Mouse (Mus musculus): Measurements from ENCODE around the gene Adam15. TPM values are rescaled to one million over a fixed set of nuclear protein-coding genes. Genes with fewer than 3 reads are reported as not detected.

Gene Adam15
- polyA plus RNA-seq, 1 experiment from 2014 or later = 13.4 TPM

- H3K4me1 ChIP-seq (ENCODE audit: control insufficient read depth, insufficient read depth, low read length) = peaks cover 32% of the 10 kb centered on the region
- ATAC-seq (no peak), DNase-seq (ENCODE audit: low spot score) (no peak)
- peak overlapping the region; percentile 77; the same call in 1 of the 2 replicates for H3K27ac ChIP-seq (ENCODE audit: low read depth, low read length)
- H3K9ac ChIP-seq (ENCODE audit: low read length) = peak overlapping the region; percentile 86
- H3K4me3 ChIP-seq (ENCODE audit: low read depth, low read length) = peak overlapping the region; percentile 77
- H3K27me3 ChIP-seq (replicated peaks; ENCODE audit: control insufficient read depth, insufficient read depth, low read length) = no peaks in the 10 kb centered on the region
- H3K9me3 ChIP-seq (replicated peaks; ENCODE audit: control insufficient read depth, low read length) = no peaks in the 10 kb centered on the region
- peaks cover 21% of the 10 kb centered on the region for H3K36me3 ChIP-seq (ENCODE audit: control insufficient read depth, insufficient read depth, low read length)
- WGBS = 11% methylated on average over 6 of the region's 6 CpGs
- H3K4me2 ChIP-seq (ENCODE audit: low read length) = peak overlapping the region; percentile 71
These were observed 13.3 kb downstream of the Adam15 start for GRCm38 (mm10) chr3:89336529-89336928.

DNA sequence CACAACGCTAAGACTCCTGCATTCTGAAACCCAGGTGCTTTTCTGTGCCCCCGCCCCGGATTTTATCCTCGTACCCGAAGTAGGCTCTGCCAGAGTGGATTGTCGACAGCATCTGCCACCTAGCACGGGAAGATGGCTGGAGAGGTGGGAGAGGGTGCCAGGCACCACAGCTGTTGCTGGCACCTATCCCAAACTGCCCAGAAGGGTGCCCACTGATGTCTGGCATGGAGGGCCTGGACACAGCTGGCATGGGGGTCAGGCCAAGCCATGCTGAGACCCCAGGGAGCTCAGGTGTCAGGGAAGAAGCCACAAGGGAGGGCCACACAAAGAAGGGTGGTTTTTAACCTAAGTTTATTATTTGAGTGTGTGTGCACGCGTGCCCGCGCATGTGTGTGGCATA lies 16.7 kb downstream of the Adam15 start:
- ATAC-seq = no peak
- no peak overlapping the region for H3K4me3 ChIP-seq (ENCODE audit: low read depth, low read length)
- H3K4me2 ChIP-seq (ENCODE audit: low read length) = no peak overlapping the region
- peak overlapping the region; percentile 72 for H3K27ac ChIP-seq (ENCODE audit: low read depth, low read length)
- H3K36me3 ChIP-seq (ENCODE audit: control insufficient read depth, insufficient read depth, low read length) = peaks cover 19% of the 10 kb centered on the region
- H3K9me3 ChIP-seq (replicated peaks; ENCODE audit: control insufficient read depth, low read length) = no peaks in the 10 kb centered on the region
- H3K27me3 ChIP-seq (replicated peaks; ENCODE audit: control insufficient read depth, insufficient read depth, low read length) = no peaks in the 10 kb centered on the region
- H3K4me1 ChIP-seq (ENCODE audit: control insufficient read depth, insufficient read depth, low read length) = peaks cover 43% of the 10 kb centered on the region
- 53% methylated on average over 11 of the region's 11 CpGs for WGBS
- H3K9ac ChIP-seq (ENCODE audit: low read length) = peak overlapping the region; percentile 37
- DNase-seq (ENCODE audit: low spot score) = peak; percentile 33

DNA sequence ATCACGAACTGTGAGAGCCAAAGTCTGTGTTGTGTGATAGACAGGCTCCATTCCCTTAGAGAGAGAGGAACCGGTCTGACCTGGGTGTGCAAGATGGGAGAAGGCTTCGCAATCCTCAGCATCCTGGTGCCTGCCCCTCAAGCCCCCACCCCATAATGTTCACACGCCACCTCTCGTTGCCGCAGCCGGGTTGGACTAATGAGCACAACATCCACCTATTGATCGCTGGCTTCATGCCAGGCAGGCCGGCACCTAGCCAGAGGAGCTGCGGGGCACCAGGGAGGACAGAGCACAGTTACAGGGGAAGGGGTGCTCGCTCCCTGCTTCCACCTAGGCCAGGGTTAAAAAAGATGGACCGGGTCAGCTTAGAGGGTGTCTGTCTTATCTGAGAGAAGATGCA lies 17.3 kb downstream of the Adam15 start:
- Histone ChIP-seq H3K9ac (ENCODE audit: low read length) (peak overlapping the region; percentile 37; the same call in 1 of the 2 replicates), H3K9me3 (replicated peaks; ENCODE audit: control insufficient read depth, low read length) (no peaks in the 10 kb centered on the region), H3K4me2 (ENCODE audit: low read length) (no peak overlapping the region), H3K36me3 (ENCODE audit: control insufficient read depth, insufficient read depth, low read length) (peaks cover 19% of the 10 kb centered on the region), H3K27me3 (replicated peaks; ENCODE audit: control insufficient read depth, insufficient read depth, low read length) (no peaks in the 10 kb centered on the region), H3K27ac (ENCODE audit: low read depth, low read length) (peak overlapping the region; percentile 72), H3K4me1 (ENCODE audit: control insufficient read depth, insufficient read depth, low read length) (peaks cover 43% of the 10 kb centered on the region), H3K4me3 (ENCODE audit: low read depth, low read length) (no peak overlapping the region)
- peak; percentile 28 for ATAC-seq
- peak; percentile 39 for DNase-seq (ENCODE audit: low spot score)
- 14% methylated on average over 12 of the region's 12 CpGs for WGBS

DNA sequence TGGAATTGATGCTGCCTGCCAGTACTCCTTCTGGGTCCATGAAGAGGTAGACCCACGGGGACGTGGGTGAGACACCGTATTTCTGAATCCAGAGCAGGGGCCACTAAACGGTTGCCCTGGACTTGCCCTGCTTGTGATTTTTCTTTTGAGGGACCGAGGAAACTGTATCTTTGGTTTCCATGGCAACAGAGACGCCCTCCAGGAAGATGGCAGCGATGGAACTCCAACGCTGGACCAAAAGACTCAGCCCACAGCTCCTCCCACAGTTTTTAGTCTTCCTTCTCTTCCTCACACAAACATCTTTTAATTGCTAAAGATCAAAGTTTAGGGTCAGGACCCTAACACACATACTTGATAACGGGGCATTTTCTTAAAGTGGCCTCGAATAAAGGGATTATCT lies 17.8 kb downstream of the Adam15 start:
- no peak overlapping the region for H3K27ac ChIP-seq (ENCODE audit: low read depth, low read length)
- no peaks in the 10 kb centered on the region for H3K9me3 ChIP-seq (replicated peaks; ENCODE audit: control insufficient read depth, low read length)
- H3K36me3 ChIP-seq (ENCODE audit: control insufficient read depth, insufficient read depth, low read length) = peaks cover 19% of the 10 kb centered on the region
- no peak overlapping the region for H3K4me2 ChIP-seq (ENCODE audit: low read length)
- ATAC-seq (no peak), DNase-seq (ENCODE audit: low spot score) (peak; percentile 38)
- H3K4me3 ChIP-seq (ENCODE audit: low read depth, low read length) = no peak overlapping the region
- H3K27me3 ChIP-seq (replicated peaks; ENCODE audit: control insufficient read depth, insufficient read depth, low read length) = no peaks in the 10 kb centered on the region
- H3K4me1 ChIP-seq (ENCODE audit: control insufficient read depth, insufficient read depth, low read length) = peaks cover 43% of the 10 kb centered on the region
- H3K9ac ChIP-seq (ENCODE audit: low read length) = no peak overlapping the region
- WGBS = 35% methylated on average over 10 of the region's 10 CpGs

- peaks cover 40% of the 10 kb centered on the region for H3K4me1 ChIP-seq (ENCODE audit: control insufficient read depth, insufficient read depth, low read length)
- H3K4me2 ChIP-seq (ENCODE audit: low read length) = no peak overlapping the region
- no peaks in the 10 kb centered on the region for H3K9me3 ChIP-seq (replicated peaks; ENCODE audit: control insufficient read depth, low read length)
- no peaks in the 10 kb centered on the region for H3K27me3 ChIP-seq (replicated peaks; ENCODE audit: control insufficient read depth, insufficient read depth, low read length)
- no peak overlapping the region for H3K27ac ChIP-seq (ENCODE audit: low read depth, low read length)
- ATAC-seq = no peak
- DNase-seq (ENCODE audit: low spot score) = no peak
- H3K36me3 ChIP-seq (ENCODE audit: control insufficient read depth, insufficient read depth, low read length) = peaks cover 19% of the 10 kb centered on the region
- H3K9ac ChIP-seq (ENCODE audit: low read length) = no peak overlapping the region
- 70% methylated on average over 13 of the region's 13 CpGs for whole genome bisulfite sequencing
- no peak overlapping the region for H3K4me3 ChIP-seq (ENCODE audit: low read depth, low read length)
These were observed 18.2 kb downstream of the Adam15 start for GRCm38 (mm10) chr3:89331561-89331960.

DNA sequence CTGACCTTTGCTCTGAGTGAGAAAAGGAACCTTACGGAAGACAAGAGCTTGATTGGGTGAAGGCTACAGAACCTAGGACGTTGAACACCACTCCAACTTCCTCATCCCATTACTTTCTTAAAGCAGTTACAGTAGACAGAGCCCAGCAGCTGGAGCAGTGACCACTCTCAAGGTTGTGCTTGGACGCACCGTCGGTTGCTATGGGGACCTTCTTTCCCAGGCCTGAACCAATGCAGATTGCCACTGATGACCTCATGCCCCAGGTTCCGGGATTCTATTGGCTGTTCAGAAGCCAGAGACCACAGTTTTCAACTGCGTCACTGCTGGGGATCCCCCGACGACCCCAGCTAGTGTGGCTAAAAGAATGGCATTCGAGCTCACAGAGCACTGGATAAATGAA lies 18.8 kb downstream of the Adam15 start:
- ATAC-seq (no peak), DNase-seq (ENCODE audit: low spot score) (no peak)
- no peak overlapping the region for H3K4me2 ChIP-seq (ENCODE audit: low read length)
- no peak overlapping the region for H3K4me3 ChIP-seq (ENCODE audit: low read depth, low read length)
- H3K27me3 ChIP-seq (replicated peaks; ENCODE audit: control insufficient read depth, insufficient read depth, low read length) = no peaks in the 10 kb centered on the region
- H3K9ac ChIP-seq (ENCODE audit: low read length) = no peak overlapping the region
- H3K27ac ChIP-seq (ENCODE audit: low read depth, low read length) = no peak overlapping the region
- 20% methylated on average over 10 of the region's 10 CpGs for WGBS
- no peaks in the 10 kb centered on the region for H3K9me3 ChIP-seq (replicated peaks; ENCODE audit: control insufficient read depth, low read length)
- H3K4me1 ChIP-seq (ENCODE audit: control insufficient read depth, insufficient read depth, low read length) = peaks cover 34% of the 10 kb centered on the region
- H3K36me3 ChIP-seq (ENCODE audit: control insufficient read depth, insufficient read depth, low read length) = peaks cover 19% of the 10 kb centered on the region

GRCm38 (mm10) chr3:89330346-89330745 lies 19.4 kb downstream of the Adam15 start:
- H3K4me2 ChIP-seq (ENCODE audit: low read length) = no peak overlapping the region
- H3K4me1 ChIP-seq (ENCODE audit: control insufficient read depth, insufficient read depth, low read length) = peaks cover 31% of the 10 kb centered on the region
- no peak overlapping the region for H3K9ac ChIP-seq (ENCODE audit: low read length)
- peaks cover 19% of the 10 kb centered on the region for H3K36me3 ChIP-seq (ENCODE audit: control insufficient read depth, insufficient read depth, low read length)
- no peak overlapping the region for H3K4me3 ChIP-seq (ENCODE audit: low read depth, low read length)
- no peaks in the 10 kb centered on the region for H3K27me3 ChIP-seq (replicated peaks; ENCODE audit: control insufficient read depth, insufficient read depth, low read length)
- DNase-seq (ENCODE audit: low spot score) = peak; percentile 33
- WGBS = 30% methylated on average over 3 of the region's 3 CpGs
- ATAC-seq = peak; percentile 22; the same call in 1 of the 2 replicates
- no peak overlapping the region for H3K27ac ChIP-seq (ENCODE audit: low read depth, low read length)
- no peaks in the 10 kb centered on the region for H3K9me3 ChIP-seq (replicated peaks; ENCODE audit: control insufficient read depth, low read length)

DNA sequence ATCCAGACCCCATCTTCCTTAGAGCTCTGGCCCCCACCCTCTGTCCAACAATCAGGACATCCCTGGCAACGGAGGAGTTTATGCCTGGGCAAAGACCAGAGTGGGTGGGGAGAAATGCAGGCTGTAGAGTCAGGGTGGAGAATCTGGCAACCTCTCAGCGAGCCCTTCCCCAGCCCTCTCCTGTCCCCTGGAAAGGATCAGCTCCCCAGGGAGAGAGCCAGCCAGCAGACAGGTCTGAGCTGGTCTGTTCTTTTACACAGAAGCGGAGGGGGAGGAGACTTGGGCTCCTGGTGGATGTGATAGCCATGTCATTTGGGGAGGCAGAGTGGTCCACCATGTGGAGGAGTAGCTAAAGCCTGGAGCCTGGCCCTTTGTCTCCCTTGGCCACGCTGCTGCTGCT lies 21.2 kb downstream of the Adam15 start:
- Histone ChIP-seq H3K27me3 (replicated peaks; ENCODE audit: control insufficient read depth, insufficient read depth, low read length) (no peaks in the 10 kb centered on the region), H3K27ac (ENCODE audit: low read depth, low read length) (no peak overlapping the region), H3K36me3 (ENCODE audit: control insufficient read depth, insufficient read depth, low read length) (peaks cover 7% of the 10 kb centered on the region), H3K9ac (ENCODE audit: low read length) (no peak overlapping the region), H3K4me1 (ENCODE audit: control insufficient read depth, insufficient read depth, low read length) (peaks cover 31% of the 10 kb centered on the region), H3K4me3 (ENCODE audit: low read depth, low read length) (no peak overlapping the region), H3K9me3 (replicated peaks; ENCODE audit: control insufficient read depth, low read length) (no peaks in the 10 kb centered on the region), H3K4me2 (ENCODE audit: low read length) (no peak overlapping the region)
- no peak for ATAC-seq
- no peak for DNase-seq (ENCODE audit: low spot score)
- WGBS = 28% methylated on average over 4 of the region's 4 CpGs

DNA sequence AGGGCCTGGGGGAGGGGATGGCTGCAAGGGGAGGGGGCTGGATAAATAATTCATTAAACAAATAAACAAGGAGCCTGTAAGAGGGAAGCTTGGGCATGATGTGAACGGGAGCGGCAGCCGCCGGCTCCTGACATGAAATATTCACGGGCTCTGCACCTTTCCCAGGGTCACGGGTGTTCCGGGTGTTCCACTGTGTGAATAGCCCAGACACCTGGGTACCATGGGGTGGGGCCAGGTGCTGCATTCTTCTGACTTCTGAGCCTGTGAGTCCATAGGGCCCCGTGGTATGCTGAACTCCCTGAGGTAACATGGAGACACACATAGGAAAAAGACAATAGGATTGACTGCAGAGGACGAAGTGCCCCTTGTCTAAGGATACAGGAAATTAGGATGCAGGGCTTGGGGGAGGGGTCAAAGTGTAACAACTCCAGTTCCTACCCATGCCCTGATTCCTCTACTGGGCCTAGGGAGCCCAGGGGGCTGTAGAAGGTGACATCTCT lies 22.4 kb downstream of the Adam15 start:
- Histone ChIP-seq H3K4me2 (ENCODE audit: low read length) (no peak overlapping the region), H3K4me1 (ENCODE audit: control insufficient read depth, insufficient read depth, low read length) (peaks cover 24% of the 10 kb centered on the region), H3K27ac (ENCODE audit: low read depth, low read length) (no peak overlapping the region), H3K4me3 (ENCODE audit: low read depth, low read length) (no peak overlapping the region), H3K36me3 (ENCODE audit: control insufficient read depth, insufficient read depth, low read length) (no peaks in the 10 kb centered on the region), H3K9me3 (replicated peaks; ENCODE audit: control insufficient read depth, low read length) (no peaks in the 10 kb centered on the region), H3K9ac (ENCODE audit: low read length) (no peak overlapping the region), H3K27me3 (replicated peaks; ENCODE audit: control insufficient read depth, insufficient read depth, low read length) (no peaks in the 10 kb centered on the region)
- 67% methylated on average over 9 of the region's 9 CpGs for WGBS
- ATAC-seq = no peak
- no peak for DNase-seq (ENCODE audit: low spot score)

Data from forebrain, embryonic 14.5 days (tissue).